Mouse (Mus musculus): ENCODE data around the gene Noxa1. TPM values are rescaled to one million over a fixed set of nuclear protein-coding genes. Genes with fewer than 3 reads are reported as not detected.

The Noxa1 gene
- polyA plus RNA-seq, 1 experiment from 2014 or later, result 5.6 TPM

- H3K4me1 ChIP-seq (replicated peaks), result peaks cover 15% of the 10 kb centered on the region
- H3K9ac ChIP-seq, result no peak overlapping the region
- H3K36me3 ChIP-seq, result 0 out of 2 replicates have a peak, but pooled peaks cover 5% of the 10 kb centered on the region
- H3K4me3 ChIP-seq (replicated peaks), result no peak overlapping the region
- H3K27ac ChIP-seq, result no peak overlapping the region
- no peaks in the 10 kb centered on the region for H3K9me3 ChIP-seq
- no peaks in the 10 kb centered on the region for H3K27me3 ChIP-seq (replicated peaks)
- WGBS, result 95% methylated on average over 7 of the region's 7 CpGs
- H3K4me2 ChIP-seq (replicated peaks), result no peak overlapping the region
- no peak for ATAC-seq
Measured at GRCm38 (mm10) chr2:25058926-25059325, 36.0 kb downstream of the Noxa1 start.

GRCm38 (mm10) chr2:25055409-25056155 lies 39.4 kb downstream of the Noxa1 start:
- no peaks in the 10 kb centered on the region for H3K9me3 ChIP-seq
- 0 out of 2 replicates have a peak, but pooled peaks cover 5% of the 10 kb centered on the region for H3K36me3 ChIP-seq
- H3K4me2 ChIP-seq (replicated peaks), result peak overlapping the region; percentile 73
- H3K27ac ChIP-seq, result no peak overlapping the region
- H3K9ac ChIP-seq, result peak overlapping the region; percentile 75; the same call in 1 of the 2 replicates
- ATAC-seq, result no peak
- H3K4me3 ChIP-seq (replicated peaks), result peak overlapping the region; percentile 82; the same call in 1 of the 2 replicates
- no peaks in the 10 kb centered on the region for H3K27me3 ChIP-seq (replicated peaks)
- 87% methylated on average over 21 of the region's 21 CpGs for WGBS
- H3K4me1 ChIP-seq (replicated peaks), result peaks cover 15% of the 10 kb centered on the region

- H3K4me2 ChIP-seq (replicated peaks), result peak overlapping the region; percentile 73
- H3K9me3 ChIP-seq, result no peaks in the 10 kb centered on the region
- H3K9ac ChIP-seq, result peak overlapping the region; percentile 75
- WGBS, result 57% methylated on average over 2 of the region's 2 CpGs
- H3K4me1 ChIP-seq (replicated peaks), result peaks cover 15% of the 10 kb centered on the region
- no peak overlapping the region for H3K27ac ChIP-seq
- peak overlapping the region; percentile 82 for H3K4me3 ChIP-seq (replicated peaks)
- peak; percentile 22; the same call in 1 of the 2 replicates for ATAC-seq
- H3K27me3 ChIP-seq (replicated peaks), result no peaks in the 10 kb centered on the region
- H3K36me3 ChIP-seq, result 0 out of 2 replicates have a peak, but pooled peaks cover 5% of the 10 kb centered on the region
Measured at GRCm38 (mm10) chr2:25055068-25055405, 39.9 kb downstream of the Noxa1 start.

- no peaks in the 10 kb centered on the region for H3K27me3 ChIP-seq (replicated peaks)
- H3K36me3 ChIP-seq, result no peaks in the 10 kb centered on the region
- H3K9ac ChIP-seq, result peak within 1 kb of the TSS; percentile 75
- 4% methylated on average over 47 of the region's 47 CpGs for WGBS
- no peaks in the 10 kb centered on the region for H3K9me3 ChIP-seq
- peak within 1 kb of the TSS; percentile 82 for H3K4me3 ChIP-seq (replicated peaks)
- peak; percentile 95 for ATAC-seq
- H3K4me1 ChIP-seq (replicated peaks), result peaks cover 15% of the 10 kb centered on the region
- H3K27ac ChIP-seq, result no peak within 1 kb of the TSS
- H3K4me2 ChIP-seq (replicated peaks), result peak within 1 kb of the TSS; percentile 73
Measured at GRCm38 (mm10) chr2:25054221-25055067, 40.5 kb downstream of the Noxa1 start, which contains the start of gene Nsmf. Gene Nsmf (plus strand): TSS chr2:25054355.

GRCm38 (mm10) chr2:25053101-25053500 lies 41.8 kb downstream of the Noxa1 start:
- 88% methylated on average over 6 of the region's 6 CpGs for WGBS
- Histone ChIP-seq H3K27me3 (replicated peaks) (no peaks in the 10 kb centered on the region), H3K4me2 (replicated peaks) (no peak overlapping the region), H3K9me3 (no peaks in the 10 kb centered on the region), H3K4me1 (replicated peaks) (peaks cover 15% of the 10 kb centered on the region), H3K9ac (no peak overlapping the region), H3K4me3 (replicated peaks) (no peak overlapping the region), H3K27ac (no peak overlapping the region), H3K36me3 (no peaks in the 10 kb centered on the region)
- ATAC-seq, result no peak

GRCm38 (mm10) chr2:25051450-25051849 lies 43.5 kb downstream of the Noxa1 start:
- H3K9ac ChIP-seq, result no peak overlapping the region
- H3K4me3 ChIP-seq (replicated peaks), result no peak overlapping the region
- no peak for ATAC-seq
- H3K27me3 ChIP-seq (replicated peaks), result no peaks in the 10 kb centered on the region
- H3K9me3 ChIP-seq, result no peaks in the 10 kb centered on the region
- peaks cover 15% of the 10 kb centered on the region for H3K4me1 ChIP-seq (replicated peaks)
- 83% methylated on average over 8 of the region's 8 CpGs for WGBS
- no peak overlapping the region for H3K27ac ChIP-seq
- H3K36me3 ChIP-seq, result no peaks in the 10 kb centered on the region
- no peak overlapping the region for H3K4me2 ChIP-seq (replicated peaks)

GRCm38 (mm10) chr2:25050921-25051320 lies 44.0 kb downstream of the Noxa1 start:
- 86% methylated on average over 7 of the region's 7 CpGs for WGBS
- ATAC-seq, result no peak
- H3K27ac ChIP-seq, result no peak overlapping the region

GRCm38 (mm10) chr2:25040089-25040488 lies 54.9 kb downstream of the Noxa1 start:
- H3K4me2 ChIP-seq (replicated peaks), result no peak overlapping the region
- H3K36me3 ChIP-seq, result no peaks in the 10 kb centered on the region
- no peak for ATAC-seq
- H3K9me3 ChIP-seq, result no peaks in the 10 kb centered on the region
- H3K9ac ChIP-seq, result no peak overlapping the region
- no peaks in the 10 kb centered on the region for H3K4me1 ChIP-seq (replicated peaks)
- WGBS, result 78% methylated on average over 5 of the region's 5 CpGs
- H3K27ac ChIP-seq, result no peak overlapping the region
- H3K27me3 ChIP-seq (replicated peaks), result no peaks in the 10 kb centered on the region
- no peak overlapping the region for H3K4me3 ChIP-seq (replicated peaks)

More at GRCm38 (mm10) chr2:25050921-25051320, 44.0 kb downstream of the Noxa1 start:
- H3K27me3 ChIP-seq (replicated peaks), result no peaks in the 10 kb centered on the region
- H3K4me3 ChIP-seq (replicated peaks), result no peak overlapping the region
- H3K4me1 ChIP-seq (replicated peaks), result peaks cover 14% of the 10 kb centered on the region
- no peak overlapping the region for H3K9ac ChIP-seq
- H3K4me2 ChIP-seq (replicated peaks), result no peak overlapping the region
- H3K36me3 ChIP-seq, result no peaks in the 10 kb centered on the region
- H3K9me3 ChIP-seq, result no peaks in the 10 kb centered on the region

Other genes starting within 250 kb of the Noxa1 start
- gene Ehmt1, start 175.5 kb downstream of the Noxa1 start, polyA plus RNA-seq (2015; fragmentation: Nextera tagmentation; extraction: Ambion mirVana), result 71.7 and 72.4 TPM in 2 replicates
- gene Arrdc1, start 159.9 kb downstream of the Noxa1 start, polyA plus RNA-seq (2015; fragmentation: Nextera tagmentation; extraction: Ambion mirVana), result 79.2 and 90.8 TPM in 2 replicates
- gene Zmynd19, start 145.4 kb downstream of the Noxa1 start, polyA plus RNA-seq (2015; fragmentation: Nextera tagmentation; extraction: Ambion mirVana), result 13.8 and 16.5 TPM in 2 replicates
- gene Dph7, start 132.7 kb downstream of the Noxa1 start, polyA plus RNA-seq (2015; fragmentation: Nextera tagmentation; extraction: Ambion mirVana), result 21.8 and 24.0 TPM in 2 replicates
- gene Mrpl41, start 120.1 kb downstream of the Noxa1 start, polyA plus RNA-seq (2015; fragmentation: Nextera tagmentation; extraction: Ambion mirVana), result 136 and 141 TPM in 2 replicates
- gene Pnpla7, start 119.1 kb downstream of the Noxa1 start, polyA plus RNA-seq (2015; fragmentation: Nextera tagmentation; extraction: Ambion mirVana), result 7.7 and 8.5 TPM in 2 replicates
- gene Nsmf, start 40.8 kb downstream of the Noxa1 start, polyA plus RNA-seq (2015; fragmentation: Nextera tagmentation; extraction: Ambion mirVana), result 48.8 and 50.6 TPM in 2 replicates
- gene Entpd8, start 14.8 kb downstream of the Noxa1 start, polyA plus RNA-seq (2015; fragmentation: Nextera tagmentation; extraction: Ambion mirVana), result 8.9 and 11.7 TPM in 2 replicates
- gene Nrarp, start 85.6 kb upstream of the Noxa1 start, polyA plus RNA-seq (2015; fragmentation: Nextera tagmentation; extraction: Ambion mirVana), result 14.3 and 19.3 TPM in 2 replicates
- 16.4 and 18.5 TPM in 2 replicates for gene Tor4a, start 101.7 kb upstream of the Noxa1 start, polyA plus RNA-seq (2015; fragmentation: Nextera tagmentation; extraction: Ambion mirVana)
- gene Nelfb, start 116.3 kb upstream of the Noxa1 start, polyA plus RNA-seq (2015; fragmentation: Nextera tagmentation; extraction: Ambion mirVana), result 94.8 and 106 TPM in 2 replicates
- gene Stpg3, start 119.5 kb upstream of the Noxa1 start, polyA plus RNA-seq (2015; fragmentation: Nextera tagmentation; extraction: Ambion mirVana), result not detected in 2 replicates
- gene Fam166a, start 123.6 kb upstream of the Noxa1 start, polyA plus RNA-seq (2015; fragmentation: Nextera tagmentation; extraction: Ambion mirVana), result not detected in 2 replicates
- 600 and 657 TPM in 2 replicates for gene Tubb4b, start 129.6 kb upstream of the Noxa1 start, polyA plus RNA-seq (2015; fragmentation: Nextera tagmentation; extraction: Ambion mirVana)
- 5.0 and 5.6 TPM in 2 replicates for gene Slc34a3, start 139.2 kb upstream of the Noxa1 start, polyA plus RNA-seq (2015; fragmentation: Nextera tagmentation; extraction: Ambion mirVana)
- gene Rnf224, start 141.6 kb upstream of the Noxa1 start, polyA plus RNA-seq (2015; fragmentation: Nextera tagmentation; extraction: Ambion mirVana), result 0.14 and 0.29 TPM in 2 replicates
- 19.0 and 24.8 TPM in 2 replicates for gene Rnf208, start 147.1 kb upstream of the Noxa1 start, polyA plus RNA-seq (2015; fragmentation: Nextera tagmentation; extraction: Ambion mirVana)
- gene Cysrt1, start 147.3 kb upstream of the Noxa1 start, polyA plus RNA-seq (2015; fragmentation: Nextera tagmentation; extraction: Ambion mirVana), result 1.4 and 2.3 TPM in 2 replicates
- 4.3 and 5.5 TPM in 2 replicates for gene AL732309.1, start 151.7 kb upstream of the Noxa1 start, polyA plus RNA-seq (2015; fragmentation: Nextera tagmentation; extraction: Ambion mirVana)
- 22.8 and 23.2 TPM in 2 replicates for gene Tmem203, start 160.3 kb upstream of the Noxa1 start, polyA plus RNA-seq (2015; fragmentation: Nextera tagmentation; extraction: Ambion mirVana)
- gene Tprn, start 167.5 kb upstream of the Noxa1 start, polyA plus RNA-seq (2015; fragmentation: Nextera tagmentation; extraction: Ambion mirVana), result 20.7 and 23.6 TPM in 2 replicates
- gene Ssna1, start 177.3 kb upstream of the Noxa1 start, polyA plus RNA-seq (2015; fragmentation: Nextera tagmentation; extraction: Ambion mirVana), result 200 and 212 TPM in 2 replicates
- gene Anapc2, start 177.3 kb upstream of the Noxa1 start, polyA plus RNA-seq (2015; fragmentation: Nextera tagmentation; extraction: Ambion mirVana), result 95.8 and 103 TPM in 2 replicates
- gene Tmem210, start 193.0 kb upstream of the Noxa1 start, polyA plus RNA-seq (2015; fragmentation: Nextera tagmentation; extraction: Ambion mirVana), result not detected in 2 replicates
- gene Lrrc26, start 194.8 kb upstream of the Noxa1 start, polyA plus RNA-seq (2015; fragmentation: Nextera tagmentation; extraction: Ambion mirVana), result 0.43 and 1.8 TPM in 2 replicates
- 1.4 TPM in 2 replicates for gene Grin1, start 224.0 kb upstream of the Noxa1 start, polyA plus RNA-seq (2015; fragmentation: Nextera tagmentation; extraction: Ambion mirVana)
- gene Man1b1, start 237.2 kb upstream of the Noxa1 start, polyA plus RNA-seq (2015; fragmentation: Nextera tagmentation; extraction: Ambion mirVana), result 40.2 and 40.8 TPM in 2 replicates